Mouse (Mus musculus) stomach, embryonic 16.5 days (tissue): ENCODE data around the gene Ccdc141. TPM values are rescaled to one million over a fixed set of nuclear protein-coding genes. Genes with fewer than 3 reads are reported as not detected.

ENCODE experiments used
- ATAC-seq: fragments of 200-750 bp; cut with Nextera tagmentation; 2 replicates; pipeline ENCODE4 v1.8.0; 2017; ENCODE audit warnings: moderate number of reproducible peaks, moderate TSS enrichment; ENCODE audit not compliant: insufficient read depth, low FRiP score
- H3K27ac ChIP-seq: fragments of 300-500 bp; sonication (generic); 2 replicates; pipeline ENCODE4 v1.5.1; 2014; ENCODE audit warnings: low read length
- H3K27me3 ChIP-seq: fragments of 300-500 bp; sonication (generic); 2 replicates; pipeline ENCODE4 v1.6.1; 2014; ENCODE audit warnings: low read length, control low read depth, mixed read lengths; ENCODE audit not compliant: control insufficient read depth, insufficient read depth
- H3K36me3 ChIP-seq: fragments of 300-500 bp; sonication (generic); 2 replicates; pipeline ENCODE4 v1.6.1; 2014; ENCODE audit warnings: low read length; ENCODE audit not compliant: control insufficient read depth, insufficient read depth
- H3K4me1 ChIP-seq: fragments of 300-500 bp; sonication (generic); 2 replicates; pipeline ENCODE4 v1.6.1; 2014; ENCODE audit warnings: low read length, control low read depth, mixed read lengths; ENCODE audit not compliant: control insufficient read depth, insufficient read depth
- H3K4me2 ChIP-seq: fragments of 300-500 bp; sonication (generic); 2 replicates; pipeline ENCODE4 v1.6.1; 2014; ENCODE audit warnings: low read depth, low read length, mixed read lengths
- H3K4me3 ChIP-seq: fragments of 300-500 bp; sonication (generic); replicated peaks from 2 replicates; pipeline ENCODE4 v1.5.1; 2014; ENCODE audit warnings: mild to moderate bottlenecking, low read length
- H3K9ac ChIP-seq: fragments of 300-500 bp; sonication (generic); 2 replicates; pipeline ENCODE4 v1.6.1; 2014; ENCODE audit warnings: low read length
- H3K9me3 ChIP-seq: fragments of 300-500 bp; sonication (generic); replicated peaks from 2 replicates; pipeline ENCODE4 v1.6.1; 2016; ENCODE audit warnings: low read length, control low read depth; ENCODE audit not compliant: control insufficient read depth
- WGBS: fragments of 180-500 bp; shearing (Covaris S2); extraction: QIAGEN DNeasy Blood & Tissue Kit; methylation state at CpG from one replicate; pipeline ENCODE4 v1.1.7; 2014; 5-methylcytosine and 5-hydroxymethylcytosine counted together
- polyA plus RNA-seq: library from polyadenylated mRNA; unstranded; fragments of >200 nt; fragmentation: Nextera tagmentation; extraction: Ambion mirVana; gene quantifications from 2 replicates; pipeline ENCODE4 v1.2.1, GENCODE M21; 2015

Ccdc141 gene
- polyA plus RNA-seq, 1 experiment from 2014 or later, result 12.9 TPM

GRCm38 (mm10) chr2:77081156-77081555, 89.3 kb downstream of the Ccdc141 start:
- no peaks in the 10 kb centered on the region for H3K27me3 ChIP-seq
- H3K4me1 ChIP-seq, result no peaks in the 10 kb centered on the region
- no peak overlapping the region for H3K4me2 ChIP-seq
- no peak for ATAC-seq
- no peak overlapping the region for H3K9ac ChIP-seq
- H3K27ac ChIP-seq, result no peak overlapping the region
- no peaks in the 10 kb centered on the region for H3K36me3 ChIP-seq
- WGBS, result 68% methylated on average over 2 of the region's 2 CpGs
- H3K4me3 ChIP-seq, result no peak overlapping the region
- H3K9me3 ChIP-seq, result no peaks in the 10 kb centered on the region

GRCm38 (mm10) chr2:77080657-77081056, 89.8 kb downstream of the Ccdc141 start:
- Histone ChIP-seq H3K36me3 (no peaks in the 10 kb centered on the region), H3K4me1 (no peaks in the 10 kb centered on the region), H3K4me3 (no peak overlapping the region), H3K9me3 (no peaks in the 10 kb centered on the region), H3K27ac (no peak overlapping the region), H3K4me2 (no peak overlapping the region), H3K9ac (no peak overlapping the region), H3K27me3 (no peaks in the 10 kb centered on the region)
- 85% methylated on average over 3 of the region's 3 CpGs for WGBS
- ATAC-seq, result no peak

- Histone ChIP-seq H3K9me3 (no peaks in the 10 kb centered on the region), H3K27ac (no peak overlapping the region), H3K27me3 (no peaks in the 10 kb centered on the region), H3K4me2 (no peak overlapping the region), H3K9ac (no peak overlapping the region), H3K4me3 (no peak overlapping the region), H3K36me3 (no peaks in the 10 kb centered on the region), H3K4me1 (0 out of 2 replicates have a peak, but pooled peaks cover 1% of the 10 kb centered on the region)
- 72% methylated on average over 4 of the region's 4 CpGs for WGBS
- no peak for ATAC-seq
Observed at GRCm38 (mm10) chr2:77078746-77079145, 91.7 kb downstream of the Ccdc141 start.

GRCm38 (mm10) chr2:77074373-77074772, 96.1 kb downstream of the Ccdc141 start:
- no peak for ATAC-seq
- H3K9ac ChIP-seq, result no peak overlapping the region
- H3K36me3 ChIP-seq, result no peaks in the 10 kb centered on the region
- 0 out of 2 replicates have a peak, but pooled peaks cover 3% of the 10 kb centered on the region for H3K4me1 ChIP-seq
- H3K27ac ChIP-seq, result no peak overlapping the region
- no peak overlapping the region for H3K4me2 ChIP-seq
- no peaks in the 10 kb centered on the region for H3K27me3 ChIP-seq
- 50% methylated on average over 6 of the region's 6 CpGs for WGBS
- H3K9me3 ChIP-seq, result no peaks in the 10 kb centered on the region
- no peak overlapping the region for H3K4me3 ChIP-seq

- H3K27ac ChIP-seq, result no peak overlapping the region
- H3K9me3 ChIP-seq, result no peaks in the 10 kb centered on the region
- no peak overlapping the region for H3K4me3 ChIP-seq
- no peak overlapping the region for H3K9ac ChIP-seq
- no peak overlapping the region for H3K4me2 ChIP-seq
- 61% methylated on average over 5 of the region's 5 CpGs for WGBS
- ATAC-seq, result no peak
- no peaks in the 10 kb centered on the region for H3K36me3 ChIP-seq
- H3K4me1 ChIP-seq, result 0 out of 2 replicates have a peak, but pooled peaks cover 3% of the 10 kb centered on the region
- H3K27me3 ChIP-seq, result no peaks in the 10 kb centered on the region
Observed at GRCm38 (mm10) chr2:77073930-77074329, 96.5 kb downstream of the Ccdc141 start.

- ATAC-seq, result no peak
- Histone ChIP-seq H3K4me2 (no peak overlapping the region), H3K27ac (no peak overlapping the region), H3K4me3 (no peak overlapping the region), H3K9me3 (no peaks in the 10 kb centered on the region), H3K36me3 (no peaks in the 10 kb centered on the region), H3K27me3 (no peaks in the 10 kb centered on the region), H3K9ac (no peak overlapping the region), H3K4me1 (no peaks in the 10 kb centered on the region)
- 31% methylated on average over 6 of the region's 6 CpGs for WGBS
Observed at GRCm38 (mm10) chr2:77065294-77065693, 105.1 kb downstream of the Ccdc141 start.

- Histone ChIP-seq H3K36me3 (no peaks in the 10 kb centered on the region), H3K9ac (no peak overlapping the region), H3K4me3 (no peak overlapping the region), H3K9me3 (no peaks in the 10 kb centered on the region), H3K4me1 (no peaks in the 10 kb centered on the region), H3K27me3 (no peaks in the 10 kb centered on the region), H3K27ac (no peak overlapping the region), H3K4me2 (no peak overlapping the region)
- ATAC-seq, result no peak
- WGBS, result 41% methylated on average over 3 of the region's 3 CpGs
Observed at GRCm38 (mm10) chr2:77061871-77062270, 108.6 kb downstream of the Ccdc141 start.

GRCm38 (mm10) chr2:77059596-77059995, 110.8 kb downstream of the Ccdc141 start:
- Histone ChIP-seq H3K36me3 (no peaks in the 10 kb centered on the region), H3K9me3 (no peaks in the 10 kb centered on the region), H3K27ac (no peak overlapping the region), H3K4me1 (no peaks in the 10 kb centered on the region), H3K9ac (no peak overlapping the region), H3K27me3 (no peaks in the 10 kb centered on the region), H3K4me3 (no peak overlapping the region), H3K4me2 (no peak overlapping the region)
- no peak for ATAC-seq
- WGBS, result 53% methylated on average over 8 of the region's 8 CpGs

GRCm38 (mm10) chr2:77056367-77056766, 114.1 kb downstream of the Ccdc141 start:
- Histone ChIP-seq H3K36me3 (no peaks in the 10 kb centered on the region), H3K27ac (no peak overlapping the region), H3K9ac (no peak overlapping the region), H3K27me3 (no peaks in the 10 kb centered on the region), H3K9me3 (no peaks in the 10 kb centered on the region), H3K4me1 (no peaks in the 10 kb centered on the region), H3K4me2 (no peak overlapping the region), H3K4me3 (no peak overlapping the region)
- 40% methylated on average over 11 of the region's 11 CpGs for WGBS
- ATAC-seq, result no peak

- Histone ChIP-seq H3K27ac (no peak overlapping the region), H3K9ac (no peak overlapping the region), H3K36me3 (no peaks in the 10 kb centered on the region), H3K4me2 (no peak overlapping the region), H3K27me3 (no peaks in the 10 kb centered on the region), H3K4me3 (no peak overlapping the region), H3K9me3 (no peaks in the 10 kb centered on the region), H3K4me1 (no peaks in the 10 kb centered on the region)
- WGBS, result 72% methylated on average over 3 of the region's 3 CpGs
- ATAC-seq, result no peak
Observed at GRCm38 (mm10) chr2:77042912-77043311, 127.5 kb downstream of the Ccdc141 start.
